Mouse (Mus musculus) thymus, adult 2 months (tissue): Measurements from ENCODE around the gene Susd1.

Experiments used
- CTCF ChIP-seq: fragments of 200-500 bp; IDR thresholded peaks from 2 replicates; pipeline ENCODE4 v1.5.1; 2012; ENCODE audit warnings: mild to moderate bottlenecking, control low read depth, low read length, moderate library complexity, borderline replicate concordance; ENCODE audit not compliant: control insufficient read depth, poor library complexity, insufficient read depth; ENCODE audit errors: extremely low read depth
- POLR2A ChIP-seq: fragments of 200-500 bp; IDR thresholded peaks from 2 replicates; pipeline ENCODE4 v1.6.1; 2012; ENCODE audit warnings: mild to moderate bottlenecking, low read length, control low read depth, moderate library complexity; ENCODE audit not compliant: control insufficient read depth, poor library complexity, insufficient read depth; ENCODE audit errors: extremely low read depth

- no peak for TF ChIP-seq CTCF
- no peak for TF ChIP-seq POLR2A
These were observed 125.5 kb downstream of the Susd1 start for GRCm38 (mm10) chr4:59312945-59313344.
